Comparison of ENCODE assay signal across 12 mouse cellular contexts in genomic region chr1:131053656-131054055, GRCm38 (mm10). TPM values are rescaled to one million over a fixed set of nuclear protein-coding genes. Genes with fewer than 3 reads are reported as not detected.
A peak's percentile ranks its signal among the peaks of the same experiment; 100 is the strongest.
DNase-seq lines count a peak whose midpoint lies in the region; ATAC-seq and TF ChIP-seq lines count a peak whose summit lies in the region.
"Had no signal": no experiment of that assay in that cellular context is flagged by ENCODE, and none has a peak within 500 bp of the region (broad histone marks: within the 10 kb centered on the region; RNA-seq: fewer than 3 reads in every experiment).

No protein-coding gene starts in this region.

- peaks cover 5% of the 10 kb centered on the region; the same call in 1 of the 2 replicates for H3K4me1 ChIP-seq in lung, embryonic 14.5 days (ENCODE audit: insufficient read depth)
- peaks cover 28% of the 10 kb centered on the region for H3K4me1 ChIP-seq in forebrain, embryonic 13.5 days
- peaks cover 35% of the 10 kb centered on the region for H3K4me1 ChIP-seq in hindbrain, embryonic 13.5 days (replicated peaks)
- no peaks in the 10 kb centered on the region for H3K4me1 ChIP-seq in midbrain, embryonic 14.5 days (ENCODE audit: control insufficient read depth, insufficient read depth, low read length)

- DNase-seq in lung, embryonic 14.5 days: no peak
- no peak for DNase-seq in lung, postnatal 36 days
- no peak for DNase-seq in midbrain, embryonic 14.5 days
- no peak for DNase-seq in embryo, embryonic 10.5 days (ENCODE audit: low spot score)
- no peak for DNase-seq in thymus, postnatal 25 days

- no peaks in the 10 kb centered on the region for H3K27me3 ChIP-seq in lung, embryonic 14.5 days (ENCODE audit: insufficient read depth, low read length)
- no peaks in the 10 kb centered on the region for H3K27me3 ChIP-seq in forebrain, embryonic 13.5 days
- no peaks in the 10 kb centered on the region for H3K27me3 ChIP-seq in hindbrain, embryonic 13.5 days
- H3K27me3 ChIP-seq in midbrain, embryonic 14.5 days (ENCODE audit: control insufficient read depth, insufficient read depth, low read length): no peaks in the 10 kb centered on the region
- H3K27me3 ChIP-seq: liver, embryonic 15.5 days had no signal

- peaks cover 51% of the 10 kb centered on the region for H3K36me3 ChIP-seq in lung, embryonic 14.5 days (ENCODE audit: insufficient read depth)
- H3K36me3 ChIP-seq in forebrain, embryonic 13.5 days (ENCODE audit: poor library complexity, severe bottlenecking): peaks cover 58% of the 10 kb centered on the region
- H3K36me3 ChIP-seq in hindbrain, embryonic 13.5 days: peaks cover 44% of the 10 kb centered on the region
- peaks cover 48% of the 10 kb centered on the region for H3K36me3 ChIP-seq in midbrain, embryonic 14.5 days (ENCODE audit: control insufficient read depth, insufficient read depth, low read length)

- H3K4me3 ChIP-seq in lung, embryonic 14.5 days (ENCODE audit: low read depth, low read length): no peak overlapping the region
- no peak overlapping the region for H3K4me3 ChIP-seq in forebrain, embryonic 13.5 days
- no peak overlapping the region for H3K4me3 ChIP-seq in hindbrain, embryonic 13.5 days
- H3K4me3 ChIP-seq in midbrain, embryonic 14.5 days (replicated peaks; ENCODE audit: low read depth, low read length): no peak overlapping the region
- H3K4me3 ChIP-seq: liver, embryonic 15.5 days had no signal

- H3K9ac ChIP-seq in lung, embryonic 14.5 days: 0 out of 2 replicates have a peak overlapping the region, but pooled peaks have one; percentile 16
- no peak overlapping the region for H3K9ac ChIP-seq in forebrain, embryonic 13.5 days
- no peak overlapping the region for H3K9ac ChIP-seq in hindbrain, embryonic 13.5 days
- no peak overlapping the region for H3K9ac ChIP-seq in midbrain, embryonic 14.5 days (replicated peaks; ENCODE audit: low read length)
- H3K9ac ChIP-seq: liver, embryonic 15.5 days had no signal

- 0 out of 2 replicates have a peak, but pooled peaks have one; percentile 18 for ATAC-seq in lung, embryonic 14.5 days (ENCODE audit: insufficient read depth)
- peak; percentile 34; the same call in 1 of the 2 replicates for ATAC-seq in forebrain, embryonic 13.5 days
- ATAC-seq in hindbrain, embryonic 13.5 days (ENCODE audit: low FRiP score): peak; percentile 40
- peak; percentile 31 for ATAC-seq in midbrain, embryonic 14.5 days (ENCODE audit: low FRiP score, low TSS enrichment)
- no peak for ATAC-seq in megakaryocyte-erythroid progenitor cell, adult 5-6 weeks (replicated peaks; ENCODE audit: low FRiP score, low TSS enrichment, poor library complexity, severe bottlenecking)

- H3K27ac ChIP-seq in lung, embryonic 14.5 days (ENCODE audit: low read depth): no peak overlapping the region
- no peak overlapping the region for H3K27ac ChIP-seq in forebrain, embryonic 13.5 days
- H3K27ac ChIP-seq in hindbrain, embryonic 13.5 days: no peak overlapping the region
- no peak overlapping the region for H3K27ac ChIP-seq in midbrain, embryonic 14.5 days (replicated peaks; ENCODE audit: low read depth, low read length)
- H3K27ac ChIP-seq: liver, embryonic 15.5 days had no signal

- no peak overlapping the region for H3K4me2 ChIP-seq in lung, embryonic 14.5 days
- no peak overlapping the region for H3K4me2 ChIP-seq in forebrain, embryonic 13.5 days
- no peak overlapping the region for H3K4me2 ChIP-seq in hindbrain, embryonic 13.5 days
- H3K4me2 ChIP-seq in midbrain, embryonic 14.5 days (ENCODE audit: low read length): no peak overlapping the region
- H3K4me2 ChIP-seq: liver, embryonic 15.5 days had no signal

- no peaks in the 10 kb centered on the region for H3K9me3 ChIP-seq in lung, embryonic 14.5 days (ENCODE audit: low read depth, low read length)
- H3K9me3 ChIP-seq in forebrain, embryonic 13.5 days (replicated peaks): no peaks in the 10 kb centered on the region
- H3K9me3 ChIP-seq in hindbrain, embryonic 13.5 days: no peaks in the 10 kb centered on the region
- no peaks in the 10 kb centered on the region for H3K9me3 ChIP-seq in midbrain, embryonic 14.5 days (ENCODE audit: control insufficient read depth, low read length)
- H3K9me3 ChIP-seq: liver, embryonic 15.5 days had no signal

- TF ChIP-seq CTCF in lung, embryonic 14.5 days (IDR thresholded peaks at IDR 0.05; ENCODE audit: low read depth): no peak

- WGBS in lung, embryonic 14.5 days: 62% methylated on average over 4 of the region's 4 CpGs
- WGBS in forebrain, embryonic 13.5 days: 65% methylated on average over 4 of the region's 4 CpGs
- whole genome bisulfite sequencing in hindbrain, embryonic 13.5 days: 56% methylated on average over 4 of the region's 4 CpGs
- WGBS in midbrain, embryonic 14.5 days: 57% methylated on average over 4 of the region's 4 CpGs

RNA-seq across cellular contexts. Expression of gene Il10, which starts 34.0 kb away (rescaled TPM):
- not detected in 2 replicates for polyA plus RNA-seq in lung, embryonic 14.5 days (2014; fragmentation: Nextera tagmentation; extraction: Ambion mirVana)
- polyA plus RNA-seq in forebrain, embryonic 13.5 days (2015; fragmentation: Nextera tagmentation; extraction: Ambion mirVana): not detected in 2 replicates
- not detected in 2 replicates for polyA plus RNA-seq in hindbrain, embryonic 13.5 days (2015; fragmentation: Nextera tagmentation; extraction: Ambion mirVana)
- not detected in 2 replicates for polyA plus RNA-seq in midbrain, embryonic 14.5 days (2014; fragmentation: Nextera tagmentation; extraction: Ambion mirVana)
- total RNA-seq in megakaryocyte-erythroid progenitor cell, adult 5-6 weeks (2014; fragmentation: Nextera tagmentation): not detected in 2 replicates
- not detected in 2 replicates for total RNA-seq in megakaryocyte-erythroid progenitor cell, adult 5-6 weeks (2017)
- total RNA-seq: heart, adult 8-10 months had no signal
- polyA plus RNA-seq: cerebellum, adult 2 months; embryonic facial prominence, embryonic 11.5 days; liver, embryonic 15.5 days had no signal

RNA-seq across cellular contexts. Expression of gene Mapkapk2, which starts 44.0 kb away (rescaled TPM):
- polyA plus RNA-seq in lung, embryonic 14.5 days (2014; fragmentation: Nextera tagmentation; extraction: Ambion mirVana): 63.6 and 72.3 TPM in 2 replicates
- polyA plus RNA-seq in forebrain, embryonic 13.5 days (2015; fragmentation: Nextera tagmentation; extraction: Ambion mirVana): 28.4 and 30.5 TPM in 2 replicates
- polyA plus RNA-seq in hindbrain, embryonic 13.5 days (2015; fragmentation: Nextera tagmentation; extraction: Ambion mirVana): 22.0 and 23.1 TPM in 2 replicates
- polyA plus RNA-seq in midbrain, embryonic 14.5 days (2014; fragmentation: Nextera tagmentation; extraction: Ambion mirVana): 25.0 and 35.0 TPM in 2 replicates
- total RNA-seq in megakaryocyte-erythroid progenitor cell, adult 5-6 weeks (2014; fragmentation: Nextera tagmentation): 43.1 and 46.2 TPM in 2 replicates
- total RNA-seq in megakaryocyte-erythroid progenitor cell, adult 5-6 weeks (2017): 37.1 and 42.6 TPM in 2 replicates
